In genomic region chr2:30782312-30783290, GRCm38 (mm10) we compare ENCODE assay signal across 9 mouse cellular contexts. TPM values are rescaled to one million over a fixed set of nuclear protein-coding genes. Genes with fewer than 3 reads are reported as not detected.
A peak's percentile ranks its signal among the peaks of the same experiment; 100 is the strongest.
DNase-seq lines count a peak whose midpoint lies in the region; ATAC-seq and TF ChIP-seq lines count a peak whose summit lies in the region.
"Had no signal": no experiment of that assay in that cellular context is flagged by ENCODE, and none has a peak within 500 bp of the region (broad histone marks: within the 10 kb centered on the region; RNA-seq: fewer than 3 reads in every experiment).

No protein-coding gene starts in this region.

- H3K36me3 ChIP-seq in neural tube, embryonic 11.5 days (ENCODE audit: control insufficient read depth, insufficient read depth, low read length) = no peaks in the 10 kb centered on the region
- H3K36me3 ChIP-seq in heart, embryonic 16.5 days (ENCODE audit: control insufficient read depth, insufficient read depth) = no peaks in the 10 kb centered on the region
- no peaks in the 10 kb centered on the region for H3K36me3 ChIP-seq in liver, embryonic 13.5 days
- no peaks in the 10 kb centered on the region for H3K36me3 ChIP-seq in stomach, postnatal 0 days (ENCODE audit: control insufficient read depth, insufficient read depth, low read length)

- no peaks in the 10 kb centered on the region for H3K27me3 ChIP-seq in neural tube, embryonic 11.5 days (ENCODE audit: control insufficient read depth, insufficient read depth, low read length)
- H3K27me3 ChIP-seq in heart, embryonic 16.5 days (ENCODE audit: control insufficient read depth, insufficient read depth, low read length) = no peaks in the 10 kb centered on the region
- H3K27me3 ChIP-seq in liver, embryonic 13.5 days = peaks cover 32% of the 10 kb centered on the region
- H3K27me3 ChIP-seq in stomach, postnatal 0 days (ENCODE audit: control insufficient read depth, insufficient read depth, low read length) = no peaks in the 10 kb centered on the region

- 76% methylated on average over 8 of the region's 8 CpGs for WGBS in neural tube, embryonic 11.5 days
- 69% methylated on average over 8 of the region's 8 CpGs for WGBS in heart, embryonic 16.5 days
- 65% methylated on average over 8 of the region's 8 CpGs for WGBS in liver, embryonic 13.5 days (ENCODE audit: insufficient replicate concordance)
- WGBS in stomach, postnatal 0 days = 79% methylated on average over 8 of the region's 8 CpGs

- H3K27ac ChIP-seq in neural tube, embryonic 11.5 days (ENCODE audit: low read depth, low read length) = peak overlapping the region; percentile 69; the same call in 1 of the 2 replicates
- H3K27ac ChIP-seq in heart, embryonic 16.5 days (ENCODE audit: low read length) = peak overlapping the region; percentile 52
- 0 out of 2 replicates have a peak overlapping the region, but pooled peaks have one; percentile 32 for H3K27ac ChIP-seq in liver, embryonic 13.5 days
- peak overlapping the region; percentile 56 for H3K27ac ChIP-seq in stomach, postnatal 0 days (replicated peaks)

- DNase-seq in neural tube, embryonic 11.5 days (ENCODE audit: low spot score) = no peak
- DNase-seq in neural tube, embryonic 10.5 days (ENCODE audit: extremely low spot score, low spot score) = no peak
- no peak for DNase-seq in liver, embryonic 13.5 days
- no peak for DNase-seq in stomach, postnatal 0 days (ENCODE audit: low spot score)
- no peak for DNase-seq in cerebellum, postnatal 36 days
- DNase-seq in cerebellum, adult 8-10 months = no peak
- no peak for DNase-seq in frontal cortex, postnatal 36 days (ENCODE audit: low spot score in 2 of 2)

- H3K4me2 ChIP-seq in neural tube, embryonic 11.5 days (ENCODE audit: low read depth) = peak overlapping the region; percentile 28; the same call in 1 of the 2 replicates
- peak overlapping the region; percentile 68 for H3K4me2 ChIP-seq in heart, embryonic 16.5 days (ENCODE audit: low read depth, low read length)
- peak overlapping the region; percentile 60 for H3K4me2 ChIP-seq in liver, embryonic 13.5 days
- H3K4me2 ChIP-seq in stomach, postnatal 0 days (replicated peaks; ENCODE audit: low read depth) = peak overlapping the region; percentile 62

- no peaks in the 10 kb centered on the region for H3K9me3 ChIP-seq in neural tube, embryonic 11.5 days (ENCODE audit: control insufficient read depth, low read length)
- no peaks in the 10 kb centered on the region for H3K9me3 ChIP-seq in heart, embryonic 16.5 days (replicated peaks; ENCODE audit: control insufficient read depth, low read length)
- H3K9me3 ChIP-seq in liver, embryonic 13.5 days (replicated peaks) = no peaks in the 10 kb centered on the region
- no peaks in the 10 kb centered on the region for H3K9me3 ChIP-seq in stomach, postnatal 0 days (ENCODE audit: control insufficient read depth, low read length)

- TF ChIP-seq CTCF in stomach, postnatal 0 days (IDR thresholded peaks at IDR 0.05; ENCODE audit: low read depth) = no peak

- H3K4me1 ChIP-seq in neural tube, embryonic 11.5 days (ENCODE audit: control insufficient read depth, insufficient read depth, low read length) = peaks cover 33% of the 10 kb centered on the region
- H3K4me1 ChIP-seq in heart, embryonic 16.5 days (ENCODE audit: control insufficient read depth, insufficient read depth, low read length) = peaks cover 18% of the 10 kb centered on the region
- H3K4me1 ChIP-seq in liver, embryonic 13.5 days (replicated peaks) = peaks cover 47% of the 10 kb centered on the region
- H3K4me1 ChIP-seq in stomach, postnatal 0 days (replicated peaks; ENCODE audit: control insufficient read depth, insufficient read depth) = no peaks in the 10 kb centered on the region; the same call in 1 of the 2 replicates

- H3K4me3 ChIP-seq in neural tube, embryonic 11.5 days (ENCODE audit: low read depth, low read length) = no peak overlapping the region
- H3K4me3 ChIP-seq in heart, embryonic 16.5 days (ENCODE audit: low read length) = no peak overlapping the region
- H3K4me3 ChIP-seq in liver, embryonic 13.5 days (replicated peaks) = 0 out of 2 replicates have a peak overlapping the region, but pooled peaks have one; percentile 42
- H3K4me3 ChIP-seq in stomach, postnatal 0 days (ENCODE audit: low read depth, low read length) = no peak overlapping the region
- H3K4me3 ChIP-seq: erythroblast, embryonic 14.5 days had no signal

- 0 out of 2 replicates have a peak, but pooled peaks have one; percentile 1 for ATAC-seq in neural tube, embryonic 11.5 days (ENCODE audit: insufficient read depth, low FRiP score, low TSS enrichment)
- no peak for ATAC-seq in heart, embryonic 16.5 days (replicated peaks; ENCODE audit: extremely low read depth, insufficient read depth, low FRiP score)
- ATAC-seq in liver, embryonic 13.5 days (ENCODE audit: low read depth) = no peak
- no peak for ATAC-seq in stomach, postnatal 0 days (ENCODE audit: low FRiP score, low TSS enrichment)

- TF ChIP-seq EP300 in stomach, postnatal 0 days (optimal IDR thresholded peaks at IDR 0.05) = no peak

- peak overlapping the region; percentile 55; the same call in 1 of the 2 replicates for H3K9ac ChIP-seq in neural tube, embryonic 11.5 days (ENCODE audit: low read length)
- peak overlapping the region; percentile 67 for H3K9ac ChIP-seq in heart, embryonic 16.5 days (ENCODE audit: low read length)
- peak overlapping the region; percentile 58 for H3K9ac ChIP-seq in liver, embryonic 13.5 days
- peak overlapping the region; percentile 47 for H3K9ac ChIP-seq in stomach, postnatal 0 days (ENCODE audit: low read length)

RNA-seq across cellular contexts. Expression of gene 1700001O22Rik, which starts 20.9 kb away (rescaled TPM):
- 1.8 and 2.5 TPM in 2 replicates for polyA plus RNA-seq in neural tube, embryonic 11.5 days (2014; fragmentation: Nextera tagmentation; extraction: Ambion mirVana)
- polyA plus RNA-seq in heart, embryonic 16.5 days (2015; fragmentation: Nextera tagmentation; extraction: Ambion mirVana) = 2.2 and 2.7 TPM in 2 replicates
- polyA plus RNA-seq in liver, embryonic 13.5 days (2015; fragmentation: Nextera tagmentation; extraction: Ambion mirVana) = 0.10 and 0.17 TPM in 2 replicates
- 2.0 and 2.5 TPM in 2 replicates for polyA plus RNA-seq in stomach, postnatal 0 days (2015; fragmentation: Nextera tagmentation; extraction: Ambion mirVana)
- polyA plus RNA-seq: erythroblast, embryonic 14.5 days had no signal

RNA-seq across cellular contexts. Expression of gene Ntmt1, which starts 25.0 kb away (rescaled TPM):
- polyA plus RNA-seq in neural tube, embryonic 11.5 days (2014; fragmentation: Nextera tagmentation; extraction: Ambion mirVana) = 110 and 111 TPM in 2 replicates
- 90.0 and 90.4 TPM in 2 replicates for polyA plus RNA-seq in heart, embryonic 16.5 days (2015; fragmentation: Nextera tagmentation; extraction: Ambion mirVana)
- 35.5 and 36.3 TPM in 2 replicates for polyA plus RNA-seq in liver, embryonic 13.5 days (2015; fragmentation: Nextera tagmentation; extraction: Ambion mirVana)
- polyA plus RNA-seq in stomach, postnatal 0 days (2015; fragmentation: Nextera tagmentation; extraction: Ambion mirVana) = 52.4 and 53.3 TPM in 2 replicates

RNA-seq across cellular contexts. Expression of gene Asb6, which starts 47.5 kb away (rescaled TPM):
- polyA plus RNA-seq in neural tube, embryonic 11.5 days (2014; fragmentation: Nextera tagmentation; extraction: Ambion mirVana) = 32.3 and 36.9 TPM in 2 replicates
- 20.1 and 22.5 TPM in 2 replicates for polyA plus RNA-seq in heart, embryonic 16.5 days (2015; fragmentation: Nextera tagmentation; extraction: Ambion mirVana)
- 34.6 and 36.6 TPM in 2 replicates for polyA plus RNA-seq in liver, embryonic 13.5 days (2015; fragmentation: Nextera tagmentation; extraction: Ambion mirVana)
- polyA plus RNA-seq in stomach, postnatal 0 days (2015; fragmentation: Nextera tagmentation; extraction: Ambion mirVana) = 17.2 and 19.6 TPM in 2 replicates

RNA-seq across cellular contexts. Expression of gene Prrx2, which starts 52.2 kb away (rescaled TPM):
- 8.9 and 13.8 TPM in 2 replicates for polyA plus RNA-seq in neural tube, embryonic 11.5 days (2014; fragmentation: Nextera tagmentation; extraction: Ambion mirVana)
- polyA plus RNA-seq in heart, embryonic 16.5 days (2015; fragmentation: Nextera tagmentation; extraction: Ambion mirVana) = 10.8 and 13.9 TPM in 2 replicates
- 0.53 and 0.57 TPM in 2 replicates for polyA plus RNA-seq in liver, embryonic 13.5 days (2015; fragmentation: Nextera tagmentation; extraction: Ambion mirVana)
- 1.8 and 2.0 TPM in 2 replicates for polyA plus RNA-seq in stomach, postnatal 0 days (2015; fragmentation: Nextera tagmentation; extraction: Ambion mirVana)
- polyA plus RNA-seq: erythroblast, embryonic 14.5 days had no signal
